Mouse (Mus musculus) testis, adult 2 months (tissue): ENCODE data around the gene Ptcd2.

Experiments
- CTCF ChIP-seq: fragments of 200-500 bp; IDR thresholded peaks from 2 replicates; pipeline ENCODE4 v1.5.1; 2012; ENCODE audit warnings: low read depth, mild to moderate bottlenecking, inconsistent platforms, low read length, moderate library complexity; ENCODE audit not compliant: control insufficient read depth, insufficient read depth, insufficient replicate concordance
- POLR2A ChIP-seq: fragments of 200-500 bp; IDR thresholded peaks from 2 replicates; pipeline ENCODE4 v1.6.1; 2012; ENCODE audit warnings: low read depth, mild to moderate bottlenecking, inconsistent platforms, low read length, moderate library complexity; ENCODE audit not compliant: control insufficient read depth

GRCm38 (mm10) chr13:99317058-99317457, 27.4 kb downstream of the Ptcd2 start:
- TF ChIP-seq CTCF, result no peak
- no peak for TF ChIP-seq POLR2A
